Mouse (Mus musculus): ENCODE data around the gene Mrps36. TPM values are rescaled to one million over a fixed set of nuclear protein-coding genes. Genes with fewer than 3 reads are reported as not detected.

The Mrps36 gene
- polyA plus RNA-seq, 1 experiment from 2014 or later, result 124 TPM

GRCm38 (mm10) chr13:100687513-100687912 lies 56.9 kb downstream of the Mrps36 start:
- 63% methylated on average over 7 of the region's 7 CpGs for WGBS
- Histone ChIP-seq H3K4me2 (replicated peaks) (no peak overlapping the region), H3K4me3 (no peak overlapping the region), H3K9ac (no peak overlapping the region), H3K27ac (no peak overlapping the region), H3K4me1 (no peaks in the 10 kb centered on the region), H3K27me3 (no peaks in the 10 kb centered on the region), H3K9me3 (no peaks in the 10 kb centered on the region), H3K36me3 (no peaks in the 10 kb centered on the region)
- ATAC-seq (ENCODE audit: insufficient number of reproducible peaks, insufficient read depth, low FRiP score, low TSS enrichment), result no peak

Other genes starting within 250 kb of the Mrps36 start
- gene Ocln, start 191.9 kb downstream of the Mrps36 start, polyA plus RNA-seq (2016; fragmentation: Nextera tagmentation; extraction: Ambion mirVana), result 5.8 and 7.5 TPM in 2 replicates
- gene Marveld2, start 127.7 kb downstream of the Mrps36 start, polyA plus RNA-seq (2016; fragmentation: Nextera tagmentation; extraction: Ambion mirVana), result 4.6 and 4.8 TPM in 2 replicates
- 284 and 286 TPM in 2 replicates for gene Ak6, start 93.7 kb downstream of the Mrps36 start, polyA plus RNA-seq (2016; fragmentation: Nextera tagmentation; extraction: Ambion mirVana)
- 26.6 and 27.7 TPM in 2 replicates for gene Rad17, start 93.6 kb downstream of the Mrps36 start, polyA plus RNA-seq (2016; fragmentation: Nextera tagmentation; extraction: Ambion mirVana)
- 17.3 and 19.7 TPM in 2 replicates for gene Taf9, start 93.1 kb downstream of the Mrps36 start, polyA plus RNA-seq (2016; fragmentation: Nextera tagmentation; extraction: Ambion mirVana)
- 4.9 and 6.3 TPM in 2 replicates for gene Ccdc125, start 74.9 kb downstream of the Mrps36 start, polyA plus RNA-seq (2016; fragmentation: Nextera tagmentation; extraction: Ambion mirVana)
- 97.7 and 101 TPM in 2 replicates for gene Cdk7, start 13.7 kb downstream of the Mrps36 start, polyA plus RNA-seq (2016; fragmentation: Nextera tagmentation; extraction: Ambion mirVana)
- 44.3 and 50.3 TPM in 2 replicates for gene Cenph, start 31.2 kb upstream of the Mrps36 start, polyA plus RNA-seq (2016; fragmentation: Nextera tagmentation; extraction: Ambion mirVana)
- 253 and 272 TPM in 2 replicates for gene Ccnb1, start 41.9 kb upstream of the Mrps36 start, polyA plus RNA-seq (2016; fragmentation: Nextera tagmentation; extraction: Ambion mirVana)
- gene Slc30a5, start 88.8 kb upstream of the Mrps36 start, polyA plus RNA-seq (2016; fragmentation: Nextera tagmentation; extraction: Ambion mirVana), result 52.6 and 55.8 TPM in 2 replicates

Data from embryonic facial prominence, embryonic 12.5 days (tissue).